Comparison of ENCODE assay signal across 8 mouse cellular contexts in genomic region chr2:170219161-170219581, GRCm38 (mm10).
DNase-seq lines count a peak whose midpoint lies in the region; ATAC-seq and TF ChIP-seq lines count a peak whose summit lies in the region.

No protein-coding gene starts in this region.

- no peak for TF ChIP-seq CTCF in cortical plate, adult 2 months (IDR thresholded peaks at IDR 0.05; ENCODE audit: extremely low read depth, insufficient read depth, low read length)

- no peak for DNase-seq in lung, postnatal 10 days
- DNase-seq in hindbrain, embryonic 11.5 days (ENCODE audit: low spot score): peak; percentile 46
- peak; percentile 28 for DNase-seq in lung, postnatal 36 days
- peak; percentile 64 for DNase-seq in thymus, postnatal 14 days
- no peak for DNase-seq in urinary bladder, postnatal 25 days (ENCODE audit: low spot score)
- DNase-seq in layer of hippocampus, adult 9-11 months: no peak

- WGBS in lung, embryonic 15.5 days: 2% methylated on average over 11 of the region's 11 CpGs
- 2% methylated on average over 11 of the region's 11 CpGs for WGBS in hindbrain, embryonic 11.5 days

- H3K27ac ChIP-seq in lung, embryonic 15.5 days: peak overlapping the region; percentile 89
- peak overlapping the region; percentile 78; the same call in 1 of the 2 replicates for H3K27ac ChIP-seq in cortical plate, adult 2 months (ENCODE audit: insufficient read depth, low read length)
- peak overlapping the region; percentile 93 for H3K27ac ChIP-seq in hindbrain, embryonic 11.5 days (ENCODE audit: low read depth, low read length)

- no peaks in the 10 kb centered on the region for H3K9me3 ChIP-seq in lung, embryonic 15.5 days
- H3K9me3 ChIP-seq in hindbrain, embryonic 11.5 days (ENCODE audit: control insufficient read depth, low read length): 0 out of 2 replicates have a peak, but pooled peaks cover 2% of the 10 kb centered on the region

- TF ChIP-seq POLR2A in cortical plate, adult 2 months (IDR thresholded peaks at IDR 0.05; ENCODE audit: extremely low read depth, insufficient read depth, low read length): 0 out of 2 replicates have a peak, but pooled peaks have one; percentile 3

- H3K9ac ChIP-seq in lung, embryonic 15.5 days: peak overlapping the region; percentile 37; the same call in 1 of the 2 replicates
- H3K9ac ChIP-seq in hindbrain, embryonic 11.5 days (ENCODE audit: low read depth, low read length): peak overlapping the region; percentile 65

- H3K4me1 ChIP-seq in lung, embryonic 15.5 days: peaks cover 58% of the 10 kb centered on the region
- peaks cover 12% of the 10 kb centered on the region for H3K4me1 ChIP-seq in cortical plate, adult 2 months (ENCODE audit: control insufficient read depth, insufficient read depth, low read length)
- peaks cover 6% of the 10 kb centered on the region; the same call in 1 of the 2 replicates for H3K4me1 ChIP-seq in hindbrain, embryonic 11.5 days (replicated peaks; ENCODE audit: control insufficient read depth, insufficient read depth, low read length)

- H3K36me3 ChIP-seq in lung, embryonic 15.5 days: no peaks in the 10 kb centered on the region
- no peaks in the 10 kb centered on the region for H3K36me3 ChIP-seq in hindbrain, embryonic 11.5 days (ENCODE audit: control insufficient read depth, insufficient read depth, low read length)

- H3K4me2 ChIP-seq in lung, embryonic 15.5 days: peak overlapping the region; percentile 76
- H3K4me2 ChIP-seq in hindbrain, embryonic 11.5 days (replicated peaks; ENCODE audit: low read depth, low read length): peak overlapping the region; percentile 57

- no peaks in the 10 kb centered on the region for H3K27me3 ChIP-seq in lung, embryonic 15.5 days
- no peaks in the 10 kb centered on the region for H3K27me3 ChIP-seq in hindbrain, embryonic 11.5 days (ENCODE audit: control insufficient read depth, insufficient read depth, low read length)

- ATAC-seq in lung, embryonic 15.5 days (ENCODE audit: borderline replicate concordance, extremely low read depth, low FRiP score, low TSS enrichment): no peak
- ATAC-seq in hindbrain, embryonic 11.5 days (ENCODE audit: low FRiP score): no peak

- H3K4me3 ChIP-seq in lung, embryonic 15.5 days: peak overlapping the region; percentile 32
- H3K4me3 ChIP-seq in cortical plate, adult 2 months (ENCODE audit: insufficient read depth, low read length): peak overlapping the region; percentile 32
- peak overlapping the region; percentile 27 for H3K4me3 ChIP-seq in hindbrain, embryonic 11.5 days (ENCODE audit: low read depth, low read length)

Comparison
In these comparisons a context has a peak if more than half of its experiments do, and no peak if none do; other contexts are left out.
1. DNase-seq: peak in hindbrain, embryonic 11.5 days (single experiment), lung, postnatal 36 days (single experiment) and thymus, postnatal 14 days (single experiment); none in lung, postnatal 10 days (single experiment), urinary bladder, postnatal 25 days (single experiment) and layer of hippocampus, adult 9-11 months (single experiment).
2. Peak in every context shown above with its lines, with median percentiles within 50 percentile points of each other: H3K27ac ChIP-seq and H3K4me3 ChIP-seq.